Mouse (Mus musculus): ENCODE results near the gene Rbm39. TPM values are rescaled to one million over a fixed set of nuclear protein-coding genes. Genes with fewer than 3 reads are reported as not detected.

Rbm39 gene
- total and polyA plus RNA-seq, 3 experiments: 228 to 1,530 (median 248) TPM

GRCm38 (mm10) chr2:156111358-156112079 is 68.5 kb downstream of the Rbm39 start, which contains the start of the genes Cpne1 and Rbm12 (continued):
- TF ChIP-seq TBP (IDR thresholded peaks at IDR 0.05; ENCODE audit: low read depth, low read length) (peak; percentile 81; the same call in 1 of the 2 replicates), MEF2A (IDR thresholded peaks at IDR 0.05; ENCODE audit: extremely low read depth, insufficient replicate concordance, low read depth, low read length, poor library complexity, severe bottlenecking) (no peak), ETS1 (IDR thresholded peaks at IDR 0.05; ENCODE audit: low read depth, low read length) (no peak), POLR2AphosphoS2 (IDR thresholded peaks at IDR 0.05; ENCODE audit: low read length) (peak; percentile 90; the same call in 1 of the 2 replicates), ELF1 (IDR thresholded peaks at IDR 0.05; ENCODE audit: low read depth, low read length) (peak; percentile 65; the same call in 1 of the 2 replicates), USF1 (IDR thresholded peaks at IDR 0.05; ENCODE audit: low read depth, low read length) (peak; percentile 82), MAZ (IDR thresholded peaks at IDR 0.05; ENCODE audit: low read depth, low read length) (peak; percentile 95), TCF12 (IDR thresholded peaks at IDR 0.05; ENCODE audit: low read depth, low read length) (peak; percentile 69), SIN3A (IDR thresholded peaks at IDR 0.05; ENCODE audit: low read length) (peak; percentile 33; the same call in 1 of the 2 replicates), BHLHE40 (IDR thresholded peaks at IDR 0.05; ENCODE audit: borderline replicate concordance, low read depth, low read length) (no peak), MYC (IDR thresholded peaks at IDR 0.05; ENCODE audit: low read depth, low read length) (no peak)

- H3K27ac ChIP-seq (ENCODE audit: control insufficient read depth, low read depth, low read length): peak overlapping the region; percentile 78
- H3K4me1 ChIP-seq (ENCODE audit: control insufficient read depth in 1 of 2, insufficient read depth in 2 of 2, low read length in 2 of 2): peaks cover 9 to 16% of the 10 kb centered on the region in 2 experiments
- H3K36me3 ChIP-seq (ENCODE audit: control insufficient read depth in 1 of 2, insufficient read depth in 2 of 2, low read length in 2 of 2): peaks cover 5 to 28% of the 10 kb centered on the region in 2 experiments; a peak in 3 of 4 replicates
- no peaks in the 10 kb centered on the region for H3K9me3 ChIP-seq (replicated peaks; ENCODE audit: insufficient read depth, low read length)
- H3K27me3 ChIP-seq (ENCODE audit: control insufficient read depth in 1 of 2, insufficient read depth in 2 of 2, low read length in 2 of 2): no peaks in the 10 kb centered on the region
- peak overlapping the region; percentile 66 to 95 for H3K4me3 ChIP-seq (ENCODE audit: control insufficient read depth in 1 of 2, insufficient read depth in 1 of 2, low read depth in 2 of 2, low read length in 2 of 2)
- peak overlapping the region; percentile 98 for H3K9ac ChIP-seq (ENCODE audit: control insufficient read depth, low read depth, low read length, poor library complexity, severe bottlenecking)
- DNase-seq (ENCODE audit: low read depth, low spot score): peak; percentile 77
- peaks cover 54% of the 10 kb centered on the region for H3K79me2 ChIP-seq (ENCODE audit: control insufficient read depth, insufficient read depth, low read length, poor library complexity)
- TF ChIP-seq TAL1 (IDR thresholded peaks at IDR 0.05; ENCODE audit: low read length) (no peak), POLR2AphosphoS2 (IDR thresholded peaks at IDR 0.05; ENCODE audit: low read length) (no peak), ZNF384 (IDR thresholded peaks at IDR 0.05; ENCODE audit: low read depth, low read length) (no peak), BHLHE40 (IDR thresholded peaks at IDR 0.05; ENCODE audit: borderline replicate concordance, low read depth, low read length) (no peak), TBP (IDR thresholded peaks at IDR 0.05; ENCODE audit: low read depth, low read length) (0 out of 2 replicates have a peak, but pooled peaks have one; percentile 13), ETS1 (IDR thresholded peaks at IDR 0.05; ENCODE audit: low read depth, low read length) (peak; percentile 31; the same call in 1 of the 2 replicates), USF2 (IDR thresholded peaks at IDR 0.05; ENCODE audit: borderline replicate concordance in 1 of 2, insufficient read depth in 1 of 2, low read depth in 1 of 2, low read length in 2 of 2) (no peak), EP300 (IDR thresholded peaks at IDR 0.05; ENCODE audit: low read depth in 1 of 2, low read length in 2 of 2) (0 out of 4 replicates have a peak, but pooled peaks of 1 of the 2 experiments have one; percentile 31), NRF1 (IDR thresholded peaks at IDR 0.05; ENCODE audit: insufficient read depth, low read depth, low read length, poor library complexity, severe bottlenecking) (no peak), MYB (IDR thresholded peaks at IDR 0.05; ENCODE audit: low read depth, low read length) (no peak), CHD2 (IDR thresholded peaks at IDR 0.05; ENCODE audit: low read length) (no peak), MAX (IDR thresholded peaks at IDR 0.05; ENCODE audit: low read length) (no peak; the same call in 1 of the 2 replicates), USF1 (IDR thresholded peaks at IDR 0.05; ENCODE audit: low read depth, low read length) (no peak), GABPA (IDR thresholded peaks at IDR 0.05; ENCODE audit: low read depth, low read length) (no peak), CTCF (IDR thresholded peaks at IDR 0.05 in 2 of 3, conservative IDR thresholded peaks at IDR 0.05 in 1 of 3; ENCODE audit: control insufficient read depth in 1 of 3, insufficient read depth in 1 of 3, low read depth in 2 of 3, low read length in 3 of 3, poor library complexity in 1 of 3, severe bottlenecking in 1 of 3) (no peak), MAZ (IDR thresholded peaks at IDR 0.05; ENCODE audit: low read depth, low read length) (no peak), HCFC1 (IDR thresholded peaks at IDR 0.05; ENCODE audit: low read depth, low read length) (no peak), ZMIZ1 (IDR thresholded peaks at IDR 0.05; ENCODE audit: low read depth, low read length) (no peak), MEF2A (IDR thresholded peaks at IDR 0.05; ENCODE audit: extremely low read depth, insufficient replicate concordance, low read depth, low read length, poor library complexity, severe bottlenecking) (no peak), SMC3 (IDR thresholded peaks at IDR 0.05; ENCODE audit: low read depth, low read length) (no peak), RCOR1 (IDR thresholded peaks at IDR 0.05; ENCODE audit: low read depth, low read length) (no peak), CHD1 (IDR thresholded peaks at IDR 0.05; ENCODE audit: low read depth, low read length) (0 out of 2 replicates have a peak, but pooled peaks have one; percentile 85), E2F4 (IDR thresholded peaks at IDR 0.05; ENCODE audit: borderline replicate concordance, low read depth, low read length) (no peak), JUND (IDR thresholded peaks at IDR 0.05; ENCODE audit: low read depth, low read length) (no peak), TCF12 (IDR thresholded peaks at IDR 0.05; ENCODE audit: low read depth, low read length) (no peak), NELFE (IDR thresholded peaks at IDR 0.05; ENCODE audit: low read depth, low read length) (no peak)
Observed at GRCm38 (mm10) chr2:156110627-156111357, 69.2 kb downstream of the Rbm39 start.
